Mouse (Mus musculus) central nervous system, embryonic 14 days (tissue): Measurements from ENCODE around the gene Naa38. TPM values are rescaled to one million over a fixed set of nuclear protein-coding genes. Genes with fewer than 3 reads are reported as not detected.

Experiments used
- polyA plus RNA-seq: library from polyadenylated mRNA; depleted of rRNA; stranded (reverse); fragments of >200 nt; gene quantifications from 2 replicates; pipeline ENCODE4 v1.2.3, GENCODE M21; 2012; rRNA removed

The Naa38 gene
- 103 and 106 TPM in 2 replicates for polyA plus RNA-seq

GRCm38 (mm10) chr11:69395235-69395633, at the start of gene Naa38, which contains the start of gene Cyb5d1:
TSS of gene Naa38 (plus strand) at chr11:69395487.
TSS of gene Cyb5d1 (minus strand) at chr11:69395631.

DNA sequence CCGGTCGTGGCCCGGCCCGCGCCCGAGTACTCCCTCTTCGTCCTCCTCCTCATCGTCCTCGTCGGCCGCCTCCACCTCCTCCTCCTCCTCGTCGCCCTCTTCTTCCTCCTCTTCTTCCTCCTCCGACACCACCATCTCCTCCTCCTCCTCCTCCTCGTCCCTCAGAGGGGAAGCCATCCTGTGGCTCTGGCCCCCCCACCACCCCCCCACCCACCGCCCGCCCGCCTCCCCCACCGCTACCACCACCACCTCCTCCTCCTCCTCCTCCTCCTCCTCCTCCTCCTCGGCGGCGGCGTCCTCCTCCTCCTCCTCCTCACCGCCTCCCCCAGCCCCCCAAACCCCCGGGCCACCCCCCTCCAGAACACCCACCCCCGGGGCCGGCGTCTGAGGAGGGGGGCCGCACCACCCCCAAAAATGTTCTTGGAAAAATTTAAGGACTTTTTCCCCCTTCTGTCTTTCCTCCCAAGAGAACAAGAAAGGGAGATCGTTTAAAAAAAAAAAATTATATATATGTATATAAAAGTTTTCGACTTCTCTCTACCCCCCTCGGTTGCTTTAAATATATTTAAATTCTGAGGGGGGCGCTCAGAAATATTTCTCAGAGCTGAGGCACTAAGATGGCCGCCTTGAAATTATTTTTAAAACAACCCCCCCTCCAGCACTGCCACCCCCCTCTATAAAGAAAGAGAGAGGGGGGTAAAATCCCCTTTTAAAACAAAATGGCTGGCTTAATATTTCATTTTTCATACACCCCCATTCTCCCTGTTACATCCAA, 25.9 kb upstream of the Naa38 start, which contains the start of gene Chd3:
TSS of gene Chd3 (minus strand) at position 192 of the 775 bp plus-strand sequence.

DNA sequence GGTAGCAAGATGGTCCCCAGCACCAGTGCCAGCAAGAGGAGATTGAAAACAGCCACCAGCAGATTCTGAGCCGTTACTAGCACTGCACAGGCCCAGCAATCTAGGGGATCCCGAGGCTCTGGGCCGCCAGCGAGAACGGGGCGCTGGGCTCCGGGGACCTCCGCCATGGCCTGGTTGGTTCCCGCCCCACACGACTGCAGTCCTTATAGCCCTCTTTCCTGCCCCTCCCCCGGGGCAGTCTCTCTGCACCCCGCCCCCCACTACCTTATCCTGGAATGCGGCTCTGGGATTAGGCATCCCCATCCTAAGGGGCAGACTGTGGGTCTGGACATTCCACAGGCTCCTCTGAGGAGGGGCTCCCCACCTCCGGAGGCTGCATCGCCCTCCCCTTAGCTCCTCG, 2.8 kb downstream of the Naa38 start, which contains the start of gene Tmem88:
TSS of gene Tmem88 (minus strand) at position 176 of the 400 bp plus-strand sequence.

GRCm38 (mm10) chr11:69413221-69414181, 18.2 kb downstream of the Naa38 start, which contains the start of gene Kdm6b:
TSS of gene Kdm6b (minus strand) at chr11:69413675.

Other genes with a start within 250 kb of the Naa38 start
- 0.11 and 0.23 TPM in 2 replicates for gene Alox12b, start 238.5 kb upstream of the Naa38 start, polyA plus RNA-seq
- 0.02 and 0.25 TPM in 2 replicates for gene Alox8, start 197.6 kb upstream of the Naa38 start, polyA plus RNA-seq
- 0.18 and 0.24 TPM in 2 replicates for gene Gucy2e, start 158.5 kb upstream of the Naa38 start, polyA plus RNA-seq
- gene Cntrob, start 71.7 kb upstream of the Naa38 start, polyA plus RNA-seq, result 51.8 and 63.1 TPM in 2 replicates
- 148 and 155 TPM in 2 replicates for gene Trappc1, start 71.5 kb upstream of the Naa38 start, polyA plus RNA-seq
- gene Kcnab3, start 69.2 kb upstream of the Naa38 start, polyA plus RNA-seq, result 8.7 and 9.2 TPM in 2 replicates
- 88.1 and 91.3 TPM in 2 replicates for gene Rnf227, start 55.0 kb upstream of the Naa38 start, polyA plus RNA-seq
- gene Chd3, start 26.1 kb upstream of the Naa38 start, polyA plus RNA-seq, result 342 and 343 TPM in 2 replicates
- 32.2 and 34.2 TPM in 2 replicates for gene Cyb5d1, start 144 bp downstream of the Naa38 start, polyA plus RNA-seq
- gene Tmem88, start 2.7 kb downstream of the Naa38 start, polyA plus RNA-seq, result 5.4 and 6.8 TPM in 2 replicates
- 20.4 and 25.1 TPM in 2 replicates for gene Kdm6b, start 18.2 kb downstream of the Naa38 start, polyA plus RNA-seq
- gene Dnah2, start 153.6 kb downstream of the Naa38 start, polyA plus RNA-seq, result 4.1 and 5.0 TPM in 2 replicates
- 144 and 154 TPM in 2 replicates for gene Efnb3, start 164.7 kb downstream of the Naa38 start, polyA plus RNA-seq
- 19.6 and 22.7 TPM in 2 replicates for gene Wrap53, start 184.8 kb downstream of the Naa38 start, polyA plus RNA-seq
- 118 TPM in 2 replicates for gene Trp53, start 184.9 kb downstream of the Naa38 start, polyA plus RNA-seq
- gene Atp1b2, start 210.5 kb downstream of the Naa38 start, polyA plus RNA-seq, result 47.1 and 54.8 TPM in 2 replicates
- gene Shbg, start 222.4 kb downstream of the Naa38 start, polyA plus RNA-seq, result not detected in 2 replicates
- 18.7 and 19.4 TPM in 2 replicates for gene Sat2, start 226.5 kb downstream of the Naa38 start, polyA plus RNA-seq
- gene Fxr2, start 237.5 kb downstream of the Naa38 start, polyA plus RNA-seq, result 144 and 164 TPM in 2 replicates